Mouse (Mus musculus) macrophage (primary cell): Measurements from ENCODE around the gene Ndufa9. TPM values are rescaled to one million over a fixed set of nuclear protein-coding genes. Genes with fewer than 3 reads are reported as not detected.

Experiments used
- H3K27ac ChIP-seq: fragments of 350-480 bp; formaldehyde crosslinking; 2 replicates; pipeline ENCODE4 v1.9.0; 2021
- H3K36me3 ChIP-seq: fragments of 350-480 bp; formaldehyde crosslinking; 2 replicates; pipeline ENCODE4 v1.9.0; 2021; ENCODE audit errors: inconsistent target
- H3K4me3 ChIP-seq: fragments of 350-480 bp; formaldehyde crosslinking; 2 replicates; pipeline ENCODE4 v1.9.0; 2021; ENCODE audit errors: inconsistent target
- H3K79me2 ChIP-seq: fragments of 350-480 bp; formaldehyde crosslinking; 2 replicates; pipeline ENCODE4 v1.9.0; 2021; ENCODE audit errors: inconsistent target
- WGBS: methylation state at CpG from one replicate; pipeline ENCODE4 v1.1.7; 2026; ENCODE audit warnings: inconsistent platforms; ENCODE audit not compliant: missing documents; 5-methylcytosine and 5-hydroxymethylcytosine counted together
- polyA plus RNA-seq: library from polyadenylated mRNA; stranded (reverse); fragments of 250-400 nt; gene quantifications from 3 replicates; pipeline ENCODE4 v1.2.4, GENCODE M21; 2018; ENCODE audit warnings: inconsistent platforms

The Ndufa9 gene
- polyA plus RNA-seq, 1 experiment from 2014 or later: 50.7 TPM

DNA sequence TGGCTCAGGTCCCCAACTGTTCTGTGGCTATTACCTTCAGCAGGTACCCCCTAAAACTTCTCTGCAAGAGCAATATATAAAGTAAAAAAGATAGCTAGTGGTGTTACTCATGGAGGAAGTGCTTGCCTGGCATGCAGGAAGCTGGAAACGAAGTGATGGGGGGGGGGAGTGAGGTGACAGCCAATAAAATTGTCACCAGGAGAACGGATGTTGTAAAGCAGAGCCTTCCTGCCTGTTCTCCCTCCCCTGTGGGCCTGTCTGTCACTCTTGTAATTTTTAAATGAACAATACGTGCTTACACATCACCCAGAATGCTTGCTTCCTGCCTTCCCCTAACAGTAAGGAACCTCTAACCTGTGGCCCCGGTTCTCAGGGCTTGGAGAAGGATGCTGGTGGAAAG lies 57.4 kb downstream of the Ndufa9 start:
- H3K27ac ChIP-seq: no peak overlapping the region
- H3K4me3 ChIP-seq: no peak overlapping the region
- no peaks in the 10 kb centered on the region for H3K79me2 ChIP-seq
- no peaks in the 10 kb centered on the region for H3K36me3 ChIP-seq
- 8% methylated on average over 4 of the region's 4 CpGs for WGBS

GRCm38 (mm10) chr6:126788863-126789262 lies 60.1 kb downstream of the Ndufa9 start:
- no peaks in the 10 kb centered on the region for H3K79me2 ChIP-seq
- H3K27ac ChIP-seq: no peak overlapping the region
- no peak overlapping the region for H3K4me3 ChIP-seq
- H3K36me3 ChIP-seq: no peaks in the 10 kb centered on the region
- 75% methylated on average over 8 of the region's 8 CpGs for WGBS

DNA sequence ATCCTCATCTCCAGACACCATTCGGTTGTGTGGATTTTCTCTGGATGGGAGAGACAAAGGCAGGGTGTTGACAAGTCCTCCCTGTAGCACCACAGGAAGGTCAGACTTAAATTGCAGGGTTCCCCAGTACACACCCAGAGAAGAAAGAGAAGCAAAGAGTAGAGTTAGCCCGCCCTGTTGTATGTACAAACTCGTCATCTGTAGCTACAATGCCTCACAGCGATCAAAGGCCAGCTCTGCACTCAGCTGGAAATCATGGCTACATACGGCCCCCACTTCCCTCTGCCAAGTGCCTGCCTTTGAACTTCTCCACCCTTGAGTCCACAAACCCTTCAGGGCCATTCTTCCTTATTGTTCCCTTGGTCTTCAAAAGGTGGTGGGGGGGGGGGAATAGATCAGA lies 64.7 kb downstream of the Ndufa9 start:
- no peak overlapping the region for H3K27ac ChIP-seq
- WGBS: 81% methylated on average over 5 of the region's 5 CpGs
- H3K79me2 ChIP-seq: no peaks in the 10 kb centered on the region
- H3K4me3 ChIP-seq: no peak overlapping the region
- no peaks in the 10 kb centered on the region for H3K36me3 ChIP-seq

DNA sequence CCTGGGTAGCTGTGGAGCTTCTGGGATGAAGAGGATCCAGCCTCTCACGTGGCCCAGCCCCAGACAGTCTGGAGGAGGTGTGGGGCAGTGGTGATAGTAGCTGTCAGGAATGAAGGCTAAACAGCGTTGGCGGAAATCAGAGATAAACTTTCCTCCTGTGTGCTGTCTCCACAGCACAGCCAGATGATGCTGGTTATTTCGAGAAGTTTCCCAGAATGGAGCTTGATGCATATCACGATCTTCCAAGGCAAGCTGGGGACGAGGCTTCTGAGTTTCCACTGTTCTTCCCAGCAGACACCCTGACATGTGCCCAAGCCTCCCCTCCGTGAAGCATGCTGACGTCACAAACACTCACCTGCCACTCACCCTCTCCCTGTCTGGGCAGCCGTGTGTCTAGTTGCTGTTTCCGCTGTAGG lies 65.3 kb downstream of the Ndufa9 start:
- Histone ChIP-seq H3K27ac (no peak overlapping the region), H3K4me3 (no peak overlapping the region), H3K36me3 (no peaks in the 10 kb centered on the region), H3K79me2 (no peaks in the 10 kb centered on the region)
- WGBS: 74% methylated on average over 10 of the region's 10 CpGs

GRCm38 (mm10) chr6:126783056-126783455 lies 65.9 kb downstream of the Ndufa9 start:
- no peaks in the 10 kb centered on the region for H3K79me2 ChIP-seq
- WGBS: 95% methylated on average over 1 of the region's 1 CpGs
- H3K4me3 ChIP-seq: no peak overlapping the region
- H3K27ac ChIP-seq: no peak overlapping the region
- no peaks in the 10 kb centered on the region for H3K36me3 ChIP-seq

DNA sequence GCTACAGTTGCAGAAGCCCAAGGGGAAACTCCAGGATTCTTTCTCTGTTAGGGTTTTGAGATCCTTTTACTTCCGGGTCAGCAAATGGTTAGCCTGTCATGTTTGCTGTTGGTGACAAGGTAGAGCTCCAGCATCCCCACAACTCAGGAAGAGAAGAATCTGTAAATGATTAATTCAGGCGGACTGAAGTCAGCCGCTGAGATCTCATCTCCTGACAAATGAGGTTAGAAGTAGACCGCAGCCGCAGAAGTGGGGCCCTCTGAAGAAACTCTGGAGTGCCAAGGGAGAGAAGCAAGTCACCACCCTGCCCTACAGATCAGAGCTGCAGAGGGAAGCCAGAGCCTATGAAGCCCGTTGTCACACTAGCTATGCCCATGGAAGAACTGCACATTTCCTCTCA lies 71.0 kb downstream of the Ndufa9 start:
- Histone ChIP-seq H3K79me2 (no peaks in the 10 kb centered on the region), H3K27ac (no peak overlapping the region), H3K36me3 (no peaks in the 10 kb centered on the region), H3K4me3 (no peak overlapping the region)
- WGBS: 86% methylated on average over 6 of the region's 6 CpGs

GRCm38 (mm10) chr6:126773873-126774272 lies 75.1 kb downstream of the Ndufa9 start:
- WGBS: 88% methylated on average over 4 of the region's 4 CpGs
- Histone ChIP-seq H3K79me2 (no peaks in the 10 kb centered on the region), H3K27ac (no peak overlapping the region), H3K4me3 (no peak overlapping the region), H3K36me3 (no peaks in the 10 kb centered on the region)

DNA sequence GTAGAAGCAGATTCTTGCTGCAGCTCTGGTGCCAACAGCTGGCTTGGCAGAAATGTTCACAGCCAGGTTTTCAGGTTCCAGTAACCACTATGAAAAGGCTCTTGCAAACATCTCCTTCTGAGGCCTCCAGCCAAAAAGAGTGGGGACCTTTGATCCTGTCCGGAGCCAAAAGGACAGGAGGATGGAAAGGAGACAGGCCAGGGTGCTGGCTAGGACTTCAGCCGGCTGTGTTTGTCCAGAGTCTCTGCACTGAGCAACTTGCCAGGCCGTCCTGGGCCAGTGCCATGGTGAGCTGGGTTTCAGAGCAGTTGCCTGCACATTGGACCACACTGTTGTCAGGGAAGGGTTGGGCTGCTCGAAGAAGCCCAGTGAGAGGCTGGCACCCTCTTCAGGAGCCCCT lies 76.6 kb downstream of the Ndufa9 start:
- Histone ChIP-seq H3K4me3 (no peak overlapping the region), H3K36me3 (no peaks in the 10 kb centered on the region), H3K79me2 (no peaks in the 10 kb centered on the region), H3K27ac (no peak overlapping the region)
- 91% methylated on average over 3 of the region's 4 CpGs for WGBS

Other genes starting within 250 kb of the Ndufa9 start
- gene Kcna1, start 202.8 kb downstream of the Ndufa9 start, polyA plus RNA-seq: not detected in 3 replicates
- gene Kcna6, start 108.5 kb downstream of the Ndufa9 start, polyA plus RNA-seq: not detected in 3 replicates
- gene Akap3, start 4.0 kb upstream of the Ndufa9 start, polyA plus RNA-seq: 0.16 to 0.30 TPM (median 0.23 TPM) in 3 replicates
- gene Dyrk4, start 72.7 kb upstream of the Ndufa9 start, polyA plus RNA-seq: not detected in 3 replicates
- gene Rad51ap1, start 90.5 kb upstream of the Ndufa9 start, polyA plus RNA-seq: 0.71 to 12.5 TPM (median 10.1 TPM) in 3 replicates
- 30.8 to 37.6 TPM (median 32.3 TPM) in 3 replicates for gene D6Wsu163e, start 90.8 kb upstream of the Ndufa9 start, polyA plus RNA-seq
- not detected in 3 replicates for gene Fgf6, start 166.4 kb upstream of the Ndufa9 start, polyA plus RNA-seq
- not detected in 3 replicates for gene Fgf23, start 223.8 kb upstream of the Ndufa9 start, polyA plus RNA-seq